Mouse (Mus musculus) lung, postnatal 0 days (tissue): ENCODE measurements around the gene Brap.

Source experiments
- CTCF ChIP-seq: IDR thresholded peaks from 2 replicates; pipeline ENCODE4 v1.5.1; 2016; ENCODE audit warnings: antibody characterized with exemption, mild to moderate bottlenecking
- EP300 ChIP-seq: IDR thresholded peaks from 2 replicates; pipeline ENCODE4 v1.6.1; 2016; ENCODE audit warnings: antibody characterized with exemption, mild to moderate bottlenecking, control low read depth

- TF ChIP-seq CTCF: no peak
- TF ChIP-seq EP300: no peak
These were observed 39.3 kb upstream of the Brap start for GRCm38 (mm10) chr5:121621102-121621501.
